ENCODE assay signal across 11 mouse cellular contexts in genomic region chr7:45917926-45918325, GRCm38 (mm10). TPM values are rescaled to one million over a fixed set of nuclear protein-coding genes. Genes with fewer than 3 reads are reported as not detected.
A peak's percentile ranks its signal among the peaks of the same experiment; 100 is the strongest.
DNase-seq lines count a peak whose midpoint lies in the region; ATAC-seq and TF ChIP-seq lines count a peak whose summit lies in the region.
"Had no signal": no experiment of that assay in that cellular context is flagged by ENCODE, and none has a peak within 500 bp of the region (broad histone marks: within the 10 kb centered on the region; RNA-seq: fewer than 3 reads in every experiment).

No protein-coding gene starts in this region.

- peaks cover 33% of the 10 kb centered on the region for H3K4me1 ChIP-seq in hindbrain, embryonic 12.5 days
- H3K4me1 ChIP-seq in hindbrain, embryonic 11.5 days (replicated peaks; ENCODE audit: control insufficient read depth, insufficient read depth, low read length) = peaks cover 17% of the 10 kb centered on the region
- peaks cover 75% of the 10 kb centered on the region for H3K4me1 ChIP-seq in thymus, adult 2 months (replicated peaks; ENCODE audit: control insufficient read depth, insufficient read depth, low read length)
- peaks cover 48% of the 10 kb centered on the region for H3K4me1 ChIP-seq in limb, embryonic 11.5 days (ENCODE audit: control insufficient read depth, insufficient read depth, low read length)
- peaks cover 65% of the 10 kb centered on the region for H3K4me1 ChIP-seq in stomach, embryonic 16.5 days (ENCODE audit: control insufficient read depth, insufficient read depth, low read length)

- H3K4me2 ChIP-seq in hindbrain, embryonic 12.5 days (replicated peaks) = no peak overlapping the region
- no peak overlapping the region for H3K4me2 ChIP-seq in hindbrain, embryonic 11.5 days (replicated peaks; ENCODE audit: low read depth, low read length)
- peak overlapping the region; percentile 1; the same call in 1 of the 2 replicates for H3K4me2 ChIP-seq in limb, embryonic 11.5 days (ENCODE audit: low read depth, severe bottlenecking)
- no peak overlapping the region for H3K4me2 ChIP-seq in stomach, embryonic 16.5 days (ENCODE audit: low read depth, low read length)
- H3K4me2 ChIP-seq: liver, embryonic 15.5 days had no signal

- H3K27me3 ChIP-seq in hindbrain, embryonic 12.5 days = peaks cover 11% of the 10 kb centered on the region
- H3K27me3 ChIP-seq in hindbrain, embryonic 11.5 days (ENCODE audit: control insufficient read depth, insufficient read depth, low read length) = no peaks in the 10 kb centered on the region
- H3K27me3 ChIP-seq in thymus, adult 2 months (ENCODE audit: control insufficient read depth, insufficient read depth, low read length) = no peaks in the 10 kb centered on the region
- no peaks in the 10 kb centered on the region for H3K27me3 ChIP-seq in limb, embryonic 11.5 days (ENCODE audit: control insufficient read depth, insufficient read depth, low read length)
- no peaks in the 10 kb centered on the region for H3K27me3 ChIP-seq in stomach, embryonic 16.5 days (ENCODE audit: control insufficient read depth, insufficient read depth, low read length)
- H3K27me3 ChIP-seq: liver, embryonic 15.5 days had no signal

- ATAC-seq in hindbrain, embryonic 12.5 days (ENCODE audit: low FRiP score) = no peak
- no peak for ATAC-seq in hindbrain, embryonic 11.5 days (ENCODE audit: low FRiP score)
- ATAC-seq in limb, embryonic 11.5 days (ENCODE audit: insufficient number of reproducible peaks, low FRiP score, low TSS enrichment, low read depth) = no peak
- ATAC-seq in stomach, embryonic 16.5 days (ENCODE audit: insufficient read depth, low FRiP score) = no peak
- no peak for ATAC-seq in inflammation-experienced regulatory T-cells, adult 6 months

- TF ChIP-seq CTCF in thymus, adult 2 months (IDR thresholded peaks at IDR 0.05; ENCODE audit: borderline replicate concordance, control insufficient read depth, extremely low read depth, insufficient read depth, low read length, poor library complexity) = no peak

- no peaks in the 10 kb centered on the region for H3K9me3 ChIP-seq in hindbrain, embryonic 12.5 days (replicated peaks)
- H3K9me3 ChIP-seq in hindbrain, embryonic 11.5 days (ENCODE audit: control insufficient read depth, low read length) = no peaks in the 10 kb centered on the region
- H3K9me3 ChIP-seq in limb, embryonic 11.5 days (ENCODE audit: control insufficient read depth, low read length) = no peaks in the 10 kb centered on the region
- no peaks in the 10 kb centered on the region for H3K9me3 ChIP-seq in stomach, embryonic 16.5 days (replicated peaks; ENCODE audit: control insufficient read depth, low read length)
- H3K9me3 ChIP-seq: liver, embryonic 15.5 days had no signal

- 87% methylated on average over 15 of the region's 15 CpGs for WGBS in hindbrain, embryonic 12.5 days
- WGBS in hindbrain, embryonic 11.5 days = 86% methylated on average over 15 of the region's 15 CpGs
- WGBS in thymus, adult 2 months = 72% methylated on average over 15 of the region's 15 CpGs
- 88% methylated on average over 15 of the region's 15 CpGs for WGBS in limb, embryonic 11.5 days
- WGBS in stomach, embryonic 16.5 days = 70% methylated on average over 15 of the region's 15 CpGs

- no peak overlapping the region for H3K4me3 ChIP-seq in hindbrain, embryonic 12.5 days
- H3K4me3 ChIP-seq in hindbrain, embryonic 11.5 days (ENCODE audit: low read depth, low read length) = no peak overlapping the region
- no peak overlapping the region for H3K4me3 ChIP-seq in thymus, adult 2 months (ENCODE audit: control insufficient read depth, insufficient read depth, low read length)
- H3K4me3 ChIP-seq in limb, embryonic 11.5 days (ENCODE audit: low read depth, low read length) = no peak overlapping the region
- no peak overlapping the region for H3K4me3 ChIP-seq in stomach, embryonic 16.5 days (replicated peaks; ENCODE audit: low read length)
- H3K4me3 ChIP-seq: liver, embryonic 15.5 days had no signal

- no peak overlapping the region; the same call in 1 of the 2 replicates for H3K9ac ChIP-seq in hindbrain, embryonic 12.5 days
- H3K9ac ChIP-seq in hindbrain, embryonic 11.5 days (ENCODE audit: low read depth, low read length) = no peak overlapping the region
- H3K9ac ChIP-seq in limb, embryonic 11.5 days (ENCODE audit: low read length) = no peak overlapping the region
- peak overlapping the region; percentile 70 for H3K9ac ChIP-seq in stomach, embryonic 16.5 days (ENCODE audit: low read length)
- H3K9ac ChIP-seq: liver, embryonic 15.5 days had no signal

- no peaks in the 10 kb centered on the region for H3K36me3 ChIP-seq in hindbrain, embryonic 12.5 days
- no peaks in the 10 kb centered on the region for H3K36me3 ChIP-seq in hindbrain, embryonic 11.5 days (ENCODE audit: control insufficient read depth, insufficient read depth, low read length)
- no peaks in the 10 kb centered on the region for H3K36me3 ChIP-seq in thymus, adult 2 months (ENCODE audit: control insufficient read depth, insufficient read depth, low read length)
- no peaks in the 10 kb centered on the region; the same call in 1 of the 2 replicates for H3K36me3 ChIP-seq in limb, embryonic 11.5 days (ENCODE audit: control insufficient read depth, insufficient read depth, low read length)
- H3K36me3 ChIP-seq in stomach, embryonic 16.5 days (ENCODE audit: control insufficient read depth, insufficient read depth, low read length) = no peaks in the 10 kb centered on the region

- H3K27ac ChIP-seq in hindbrain, embryonic 12.5 days = peak overlapping the region; percentile 86
- H3K27ac ChIP-seq in hindbrain, embryonic 11.5 days (ENCODE audit: low read depth, low read length) = no peak overlapping the region
- H3K27ac ChIP-seq in thymus, adult 2 months (ENCODE audit: control insufficient read depth, insufficient read depth, low read length) = peak overlapping the region; percentile 80; the same call in 1 of the 2 replicates
- peak overlapping the region; percentile 89 for H3K27ac ChIP-seq in limb, embryonic 11.5 days (replicated peaks; ENCODE audit: low read depth, low read length)
- peak overlapping the region; percentile 89 for H3K27ac ChIP-seq in stomach, embryonic 16.5 days (ENCODE audit: low read length)

- no peak for TF ChIP-seq POLR2A in thymus, adult 2 months (IDR thresholded peaks at IDR 0.05; ENCODE audit: control insufficient read depth, extremely low read depth, insufficient read depth, low read length, poor library complexity)

- no peak for DNase-seq in hindbrain, embryonic 11.5 days (ENCODE audit: low spot score)
- DNase-seq in thymus, adult 2 months = no peak
- DNase-seq in thymus, postnatal 14 days = no peak
- DNase-seq in limb, embryonic 11.5 days (ENCODE audit: low spot score) = no peak
- no peak for DNase-seq in urinary bladder, postnatal 10 days (ENCODE audit: low spot score)
- DNase-seq: cerebellum, adult 11-12 months had no signal

RNA-seq across cellular contexts. Expression of gene Emp3, which starts 3.3 kb away (rescaled TPM):
- 42.6 and 55.0 TPM in 2 replicates for polyA plus RNA-seq in hindbrain, embryonic 12.5 days (2016; fragmentation: Nextera tagmentation; extraction: Ambion mirVana)
- 28.3 and 40.5 TPM in 2 replicates for polyA plus RNA-seq in hindbrain, embryonic 11.5 days (2014; fragmentation: Nextera tagmentation; extraction: Ambion mirVana)
- polyA plus RNA-seq in thymus, adult 2 months (2012; rRNA removed) = 361 and 365 TPM in 2 replicates
- 30.3 and 35.9 TPM in 2 replicates for polyA plus RNA-seq in limb, embryonic 11.5 days (2014; fragmentation: Nextera tagmentation; extraction: Ambion mirVana)
- 197 and 224 TPM in 2 replicates for polyA plus RNA-seq in stomach, embryonic 16.5 days (2015; fragmentation: Nextera tagmentation; extraction: Ambion mirVana)
- polyA plus RNA-seq in inflammation-experienced regulatory T-cells, adult 6 months (2017; shearing (Covaris generic)) = 100 to 1,000 TPM; 512 to 771 (median 583) TPM

RNA-seq across cellular contexts. Expression of gene Ccdc114, which starts 5.9 kb away (rescaled TPM):
- 5.5 and 6.8 TPM in 2 replicates for polyA plus RNA-seq in hindbrain, embryonic 12.5 days (2016; fragmentation: Nextera tagmentation; extraction: Ambion mirVana)
- 3.3 and 5.3 TPM in 2 replicates for polyA plus RNA-seq in hindbrain, embryonic 11.5 days (2014; fragmentation: Nextera tagmentation; extraction: Ambion mirVana)
- polyA plus RNA-seq in thymus, adult 2 months (2012; rRNA removed) = 3.3 and 3.7 TPM in 2 replicates
- 3.8 and 4.7 TPM in 2 replicates for polyA plus RNA-seq in limb, embryonic 11.5 days (2014; fragmentation: Nextera tagmentation; extraction: Ambion mirVana)
- 4.1 and 5.1 TPM in 2 replicates for polyA plus RNA-seq in stomach, embryonic 16.5 days (2015; fragmentation: Nextera tagmentation; extraction: Ambion mirVana)
- 1 to 10 TPM; 1.4 to 1.8 (median 1.4) TPM for polyA plus RNA-seq in inflammation-experienced regulatory T-cells, adult 6 months (2017; shearing (Covaris generic))

RNA-seq across cellular contexts. Expression of gene Tmem143, which starts 21.2 kb away (rescaled TPM):
- 3.4 and 5.2 TPM in 2 replicates for polyA plus RNA-seq in hindbrain, embryonic 12.5 days (2016; fragmentation: Nextera tagmentation; extraction: Ambion mirVana)
- polyA plus RNA-seq in hindbrain, embryonic 11.5 days (2014; fragmentation: Nextera tagmentation; extraction: Ambion mirVana) = 3.1 and 4.6 TPM in 2 replicates
- polyA plus RNA-seq in thymus, adult 2 months (2012; rRNA removed) = 50.6 and 52.5 TPM in 2 replicates
- 3.6 and 4.3 TPM in 2 replicates for polyA plus RNA-seq in limb, embryonic 11.5 days (2014; fragmentation: Nextera tagmentation; extraction: Ambion mirVana)
- polyA plus RNA-seq in stomach, embryonic 16.5 days (2015; fragmentation: Nextera tagmentation; extraction: Ambion mirVana) = 4.2 and 6.0 TPM in 2 replicates
- polyA plus RNA-seq in inflammation-experienced regulatory T-cells, adult 6 months (2017; shearing (Covaris generic)) = 1 to 10 TPM; 3.7 to 7.0 (median 5.0) TPM

RNA-seq across cellular contexts. Expression of gene Syngr4, which starts 21.4 kb away (rescaled TPM):
- 0.52 TPM in 1 of 2 replicates, not detected in the other for polyA plus RNA-seq in hindbrain, embryonic 12.5 days (2016; fragmentation: Nextera tagmentation; extraction: Ambion mirVana)
- polyA plus RNA-seq in hindbrain, embryonic 11.5 days (2014; fragmentation: Nextera tagmentation; extraction: Ambion mirVana) = 0.63 and 0.99 TPM in 2 replicates
- 2.7 and 2.9 TPM in 2 replicates for polyA plus RNA-seq in thymus, adult 2 months (2012; rRNA removed)
- 1.0 and 1.8 TPM in 2 replicates for polyA plus RNA-seq in limb, embryonic 11.5 days (2014; fragmentation: Nextera tagmentation; extraction: Ambion mirVana)
- 0.49 and 1.2 TPM in 2 replicates for polyA plus RNA-seq in stomach, embryonic 16.5 days (2015; fragmentation: Nextera tagmentation; extraction: Ambion mirVana)
- polyA plus RNA-seq in inflammation-experienced regulatory T-cells, adult 6 months (2017; shearing (Covaris generic)) = under 1 TPM in 1 of 3 experiments, not detected in 2; 0.52 TPM
- polyA plus RNA-seq: urinary bladder, adult 2 months had no signal

RNA-seq across cellular contexts. Expression of gene Grin2d, which starts 39.7 kb away (rescaled TPM):
- polyA plus RNA-seq in hindbrain, embryonic 12.5 days (2016; fragmentation: Nextera tagmentation; extraction: Ambion mirVana) = 1.6 TPM in 2 replicates
- 0.39 and 0.42 TPM in 2 replicates for polyA plus RNA-seq in hindbrain, embryonic 11.5 days (2014; fragmentation: Nextera tagmentation; extraction: Ambion mirVana)
- polyA plus RNA-seq in thymus, adult 2 months (2012; rRNA removed) = 1.1 and 1.4 TPM in 2 replicates
- polyA plus RNA-seq in limb, embryonic 11.5 days (2014; fragmentation: Nextera tagmentation; extraction: Ambion mirVana) = 0.07 TPM in 1 of 2 replicates, not detected in the other
- polyA plus RNA-seq in stomach, embryonic 16.5 days (2015; fragmentation: Nextera tagmentation; extraction: Ambion mirVana) = 0.23 and 0.40 TPM in 2 replicates
- polyA plus RNA-seq in inflammation-experienced regulatory T-cells, adult 6 months (2017; shearing (Covaris generic)) = not detected
